In genomic region chr2:12294060-12294459, GRCm38 (mm10) we compare ENCODE assay signal across 10 mouse cellular contexts. TPM values are rescaled to one million over a fixed set of nuclear protein-coding genes. Genes with fewer than 3 reads are reported as not detected.
DNase-seq lines count a peak whose midpoint lies in the region; ATAC-seq and TF ChIP-seq lines count a peak whose summit lies in the region.
"Had no signal": no experiment of that assay in that cellular context is flagged by ENCODE, and none has a peak within 500 bp of the region (broad histone marks: within the 10 kb centered on the region; RNA-seq: fewer than 3 reads in every experiment).

No protein-coding gene starts in this region.

- H3K4me1 ChIP-seq in kidney, postnatal 0 days (replicated peaks; ENCODE audit: insufficient read depth, low read length): peaks cover 13% of the 10 kb centered on the region; the same call in 1 of the 2 replicates
- H3K4me1 ChIP-seq in heart, embryonic 15.5 days (replicated peaks): no peaks in the 10 kb centered on the region
- H3K4me1 ChIP-seq: liver, embryonic 13.5 days had no signal

- TF ChIP-seq CTCF in kidney, postnatal 0 days (IDR thresholded peaks at IDR 0.05; ENCODE audit: low read depth): no peak

- ATAC-seq in kidney, postnatal 0 days (replicated peaks; ENCODE audit: low FRiP score, low read depth): no peak; the same call in 1 of the 2 replicates
- ATAC-seq in heart, embryonic 15.5 days (replicated peaks; ENCODE audit: insufficient number of reproducible peaks, insufficient read depth, low FRiP score, low read depth): 0 out of 2 replicates have a peak, but pooled peaks have one; percentile 10
- ATAC-seq: Patski had no signal

- WGBS in kidney, postnatal 0 days: 34% methylated on average over 3 of the region's 3 CpGs
- WGBS in heart, embryonic 15.5 days: 39% methylated on average over 3 of the region's 3 CpGs

- no peaks in the 10 kb centered on the region for H3K36me3 ChIP-seq in kidney, postnatal 0 days (ENCODE audit: insufficient read depth, low read length)
- H3K36me3 ChIP-seq in heart, embryonic 15.5 days: no peaks in the 10 kb centered on the region
- H3K36me3 ChIP-seq: hindbrain, embryonic 15.5 days; liver, embryonic 13.5 days had no signal

- no peak overlapping the region for H3K27ac ChIP-seq in kidney, postnatal 0 days
- H3K27ac ChIP-seq in heart, embryonic 15.5 days: no peak overlapping the region
- H3K27ac ChIP-seq: hindbrain, embryonic 15.5 days; liver, embryonic 13.5 days had no signal

- DNase-seq in kidney, postnatal 0 days (ENCODE audit: low spot score): peak; percentile 64
- no peak for DNase-seq in kidney, postnatal 25 days
- DNase-seq in right cerebral cortex, postnatal 25 days: peak; percentile 35
- DNase-seq in right cerebral cortex, postnatal 36 days (ENCODE audit: low spot score in 2 of 2): no peak
- no peak for DNase-seq in thymus, postnatal 36 days
- no peak for DNase-seq in retina, embryonic 14.5 days (ENCODE audit: low spot score)
- DNase-seq: liver, embryonic 13.5 days had no signal

- H3K9me3 ChIP-seq in kidney, postnatal 0 days (replicated peaks; ENCODE audit: low read length): no peaks in the 10 kb centered on the region
- H3K9me3 ChIP-seq in heart, embryonic 15.5 days (replicated peaks): no peaks in the 10 kb centered on the region
- H3K9me3 ChIP-seq: hindbrain, embryonic 15.5 days; liver, embryonic 13.5 days had no signal

- H3K27me3 ChIP-seq in kidney, postnatal 0 days (ENCODE audit: insufficient read depth, low read length): no peaks in the 10 kb centered on the region
- H3K27me3 ChIP-seq in heart, embryonic 15.5 days: no peaks in the 10 kb centered on the region

- no peak overlapping the region for H3K4me2 ChIP-seq in kidney, postnatal 0 days (ENCODE audit: low read length)
- no peak overlapping the region for H3K4me2 ChIP-seq in heart, embryonic 15.5 days
- H3K4me2 ChIP-seq: hindbrain, embryonic 15.5 days; liver, embryonic 13.5 days had no signal

- H3K4me3 ChIP-seq in kidney, postnatal 0 days (replicated peaks; ENCODE audit: low read depth, low read length): no peak overlapping the region
- H3K4me3 ChIP-seq in heart, embryonic 15.5 days: no peak overlapping the region
- H3K4me3 ChIP-seq: hindbrain, embryonic 15.5 days; liver, embryonic 13.5 days had no signal

- no peak overlapping the region for H3K9ac ChIP-seq in kidney, postnatal 0 days (ENCODE audit: low read depth, low read length)
- no peak overlapping the region for H3K9ac ChIP-seq in heart, embryonic 15.5 days
- H3K9ac ChIP-seq: hindbrain, embryonic 15.5 days; liver, embryonic 13.5 days had no signal

RNA-seq across cellular contexts. Expression of gene Itga8, which starts 7.7 kb away (rescaled TPM):
- polyA plus RNA-seq in kidney, postnatal 0 days (2015; fragmentation: Nextera tagmentation; extraction: Ambion mirVana): 37.4 and 40.3 TPM in 2 replicates
- 11.4 and 15.5 TPM in 2 replicates for polyA plus RNA-seq in heart, embryonic 15.5 days (2015; fragmentation: Nextera tagmentation; extraction: Ambion mirVana)
- polyA plus RNA-seq: Patski had no signal

Comparison
In these comparisons a context has a peak if more than half of its experiments do, and no peak if none do; other contexts are left out.
1. DNase-seq: peak in kidney, postnatal 0 days (single experiment) and right cerebral cortex, postnatal 25 days (single experiment); none in kidney, postnatal 25 days (0 of 2), right cerebral cortex, postnatal 36 days (0 of 2), thymus, postnatal 36 days (0 of 2) and retina, embryonic 14.5 days (single experiment).